Mouse (Mus musculus) testis, postnatal 14 days (tissue): ENCODE data around the gene Gabpa.

ENCODE experiments used
- DNase-seq: peaks from one replicate; pipeline ENCODE4 v3.0.0; 2021; ENCODE audit warnings: low spot score

The Gabpa gene

GRCm38 (mm10) chr16:84834745-84835440 lies at the start of gene Gabpa:
TSS of gene Gabpa (plus strand) at chr16:84834925.
- peak; percentile 94 for DNase-seq

GRCm38 (mm10) chr16:84784966-84785365 lies 49.8 kb upstream of the Gabpa start:
- no peak for DNase-seq

GRCm38 (mm10) chr16:84790595-84791165 lies 44.0 kb upstream of the Gabpa start:
- DNase-seq, result no peak

- DNase-seq, result no peak
Observed at GRCm38 (mm10) chr16:84793401-84793800, 41.3 kb upstream of the Gabpa start.

- no peak for DNase-seq
Observed at GRCm38 (mm10) chr16:84795337-84795736, 39.4 kb upstream of the Gabpa start.

GRCm38 (mm10) chr16:84796678-84797077 lies 38.0 kb upstream of the Gabpa start:
- DNase-seq, result no peak

GRCm38 (mm10) chr16:84800038-84800437 lies 34.7 kb upstream of the Gabpa start:
- no peak for DNase-seq

- no peak for DNase-seq
Observed at GRCm38 (mm10) chr16:84802217-84802616, 32.5 kb upstream of the Gabpa start.

- no peak for DNase-seq
Observed at GRCm38 (mm10) chr16:84804866-84805265, 29.9 kb upstream of the Gabpa start.

- no peak for DNase-seq
Observed at GRCm38 (mm10) chr16:84806175-84806574, 28.6 kb upstream of the Gabpa start.

GRCm38 (mm10) chr16:84807874-84808273 lies 26.9 kb upstream of the Gabpa start:
- DNase-seq, result no peak

GRCm38 (mm10) chr16:84810254-84810653 lies 24.5 kb upstream of the Gabpa start:
- no peak for DNase-seq

- DNase-seq, result no peak
Observed at GRCm38 (mm10) chr16:84813852-84814251, 20.9 kb upstream of the Gabpa start.

GRCm38 (mm10) chr16:84814511-84814910 lies 20.2 kb upstream of the Gabpa start:
- DNase-seq, result no peak

GRCm38 (mm10) chr16:84817423-84817822 lies 17.3 kb upstream of the Gabpa start:
- DNase-seq, result no peak

GRCm38 (mm10) chr16:84825009-84825408 lies 9.7 kb upstream of the Gabpa start:
- peak; percentile 14 for DNase-seq

GRCm38 (mm10) chr16:84831696-84832095 lies 3.0 kb upstream of the Gabpa start:
- no peak for DNase-seq

- DNase-seq, result no peak
Observed at GRCm38 (mm10) chr16:84832736-84833135, 2.0 kb upstream of the Gabpa start.

GRCm38 (mm10) chr16:84834344-84834743 lies 381 bp upstream of the Gabpa start:
- DNase-seq, result no peak

- DNase-seq, result peak; percentile 85
Observed at GRCm38 (mm10) chr16:84835441-84835822, 707 bp downstream of the Gabpa start, which contains the start of gene Atp5j. TSS of gene Atp5j (minus strand) at chr16:84835625.

- DNase-seq, result peak; percentile 55
Observed at GRCm38 (mm10) chr16:84835823-84836743, 1.4 kb downstream of the Gabpa start.

- DNase-seq, result no peak
Observed at GRCm38 (mm10) chr16:84838576-84838975, 3.9 kb downstream of the Gabpa start.

- DNase-seq, result no peak
Observed at GRCm38 (mm10) chr16:84853492-84853891, 18.8 kb downstream of the Gabpa start.
